Mouse (Mus musculus): Measurements from ENCODE around the gene Akt3.

DNA sequence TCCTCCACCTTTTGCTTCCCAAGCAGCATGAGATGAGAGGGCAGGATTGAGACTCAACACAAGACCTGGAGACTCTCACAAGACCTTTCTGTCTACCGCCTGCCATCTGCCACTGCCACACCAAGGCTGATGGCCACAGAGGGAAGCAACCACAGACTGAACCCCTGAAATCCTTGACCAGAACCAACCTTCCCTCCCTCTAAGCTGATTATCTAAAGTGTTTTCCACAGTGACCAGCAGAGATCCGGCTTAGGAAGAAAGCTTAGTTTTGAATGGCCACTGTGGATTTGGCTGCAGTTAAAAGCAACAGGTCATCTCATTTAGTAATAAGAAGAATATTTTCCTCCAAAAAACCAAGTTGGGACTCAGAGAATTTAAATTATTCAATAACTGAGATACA is 276.5 kb downstream of the Akt3 start:
- TF ChIP-seq GATA1 (IDR thresholded peaks at IDR 0.05; ENCODE audit: borderline replicate concordance, low read length) (no peak), FLI1 (IDR thresholded peaks at IDR 0.05; ENCODE audit: low read length) (no peak)
